Mouse (Mus musculus): ENCODE results near the gene Zfp13. TPM values are rescaled to one million over a fixed set of nuclear protein-coding genes. Genes with fewer than 3 reads are reported as not detected.
"Not testable (repeated sequence)": the region's sequence is repeated elsewhere in the genome, so short reads cannot be mapped to it uniquely, and the experiment has no call there.

The Zfp13 gene
- total RNA-seq, 2 experiments from 2014 or later = 26.0 to 26.4 TPM

- DNase-seq (ENCODE audit: low spot score in 2 of 2) = no peak
- intact Hi-C loops (cut with DNase I) = no loop called here
These were observed 59.2 kb downstream of the Zfp13 start for GRCm38 (mm10) chr17:23540106-23540505.

- no peak for DNase-seq (ENCODE audit: low spot score in 2 of 2)
- intact Hi-C loops (cut with DNase I) = no loop called here
These were observed 59.7 kb downstream of the Zfp13 start for GRCm38 (mm10) chr17:23539608-23540007.

DNA sequence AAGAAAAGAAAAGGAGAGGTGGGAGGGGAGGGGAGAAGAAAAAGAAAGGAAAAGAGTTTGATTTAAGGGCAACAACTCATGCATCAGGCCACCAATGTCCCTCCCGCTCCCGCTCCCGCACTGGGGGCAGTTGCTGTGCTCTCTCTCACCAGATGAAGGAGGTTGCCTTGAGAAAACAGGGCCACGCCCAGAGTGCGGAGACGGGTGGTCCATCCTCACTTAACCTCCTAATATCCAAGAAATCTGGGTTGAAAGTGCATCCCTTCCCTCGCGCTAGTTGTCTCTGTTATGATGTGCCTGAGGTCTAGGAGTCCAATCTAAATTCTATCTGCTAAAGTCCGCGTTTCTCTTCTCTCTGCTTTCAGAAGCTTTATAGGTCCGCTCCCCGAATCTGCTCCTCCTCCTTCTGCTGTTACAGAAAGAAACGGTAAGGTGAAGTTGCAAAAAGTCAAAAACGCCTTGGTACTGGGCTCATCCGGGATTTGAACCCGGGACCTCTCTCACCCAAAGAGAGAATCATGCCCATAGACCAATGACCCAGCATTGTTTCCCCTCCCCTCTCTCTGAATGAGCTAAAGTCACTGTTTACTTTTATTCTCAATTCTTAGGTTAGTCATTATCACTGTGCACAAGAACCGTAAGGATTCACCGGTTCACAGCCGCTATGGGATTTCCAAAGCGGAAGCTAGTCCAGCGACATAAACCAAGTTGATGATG lies 60.8 kb downstream of the Zfp13 start:
- DNase-seq (ENCODE audit: low spot score in 2 of 2) = peak in 1 of 2 experiments; percentile 4
- intact Hi-C loops (cut with DNase I) = no loop called here

GRCm38 (mm10) chr17:23537554-23538255 lies 61.6 kb downstream of the Zfp13 start:
- no peak for DNase-seq (ENCODE audit: low spot score in 2 of 2)
- intact Hi-C loops (cut with DNase I) = no loop called here

- intact Hi-C loops (cut with DNase I); DNase-seq (ENCODE audit: low spot score in 2 of 2): not testable (repeated sequence)
These were observed 64.1 kb downstream of the Zfp13 start for GRCm38 (mm10) chr17:23535046-23535788.

DNA sequence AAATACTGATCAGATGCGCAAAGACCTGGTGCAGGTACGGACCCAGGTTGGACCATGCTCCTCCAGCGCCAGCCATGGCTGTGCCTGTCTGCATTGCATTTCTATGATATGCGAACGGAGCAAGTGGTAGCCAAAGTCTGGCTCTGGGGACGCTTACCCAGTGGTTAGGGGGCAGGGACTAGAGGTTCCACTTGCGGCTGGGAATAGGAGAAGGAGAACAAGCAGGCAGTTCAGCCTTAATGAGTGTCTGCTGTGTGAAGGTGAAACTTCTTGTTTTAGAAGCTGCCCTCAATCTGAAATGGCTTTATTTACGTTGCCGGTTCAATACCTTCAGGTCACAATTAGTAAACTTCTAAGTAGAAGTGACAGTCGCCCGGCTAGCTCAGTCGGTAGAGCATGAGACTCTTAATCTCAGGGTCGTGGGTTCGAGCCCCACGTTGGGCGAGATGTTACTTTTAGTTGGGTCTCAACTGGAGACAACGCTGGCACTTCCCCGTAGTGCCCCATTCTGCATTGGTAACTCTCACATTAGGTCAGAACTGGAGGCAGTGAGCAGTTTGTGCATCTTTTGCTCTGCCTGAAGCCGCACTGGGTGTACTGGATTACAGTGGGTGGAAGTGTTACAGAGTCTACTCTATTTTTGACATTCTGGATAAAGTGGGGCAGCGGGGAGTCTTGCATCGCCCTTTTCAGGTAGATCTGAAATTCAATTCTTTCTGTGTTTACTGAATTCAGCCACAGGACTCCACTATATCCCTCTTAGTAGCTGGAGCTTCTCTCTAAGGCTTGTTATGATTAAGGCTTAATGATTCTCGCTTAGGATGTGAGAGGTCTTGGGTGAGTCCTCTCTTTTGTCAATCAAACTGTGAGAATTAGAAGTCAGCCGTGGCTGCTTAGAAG lies 65.4 kb downstream of the Zfp13 start:
- intact Hi-C loops (cut with DNase I); DNase-seq (ENCODE audit: low spot score in 2 of 2): not testable (repeated sequence)

DNA sequence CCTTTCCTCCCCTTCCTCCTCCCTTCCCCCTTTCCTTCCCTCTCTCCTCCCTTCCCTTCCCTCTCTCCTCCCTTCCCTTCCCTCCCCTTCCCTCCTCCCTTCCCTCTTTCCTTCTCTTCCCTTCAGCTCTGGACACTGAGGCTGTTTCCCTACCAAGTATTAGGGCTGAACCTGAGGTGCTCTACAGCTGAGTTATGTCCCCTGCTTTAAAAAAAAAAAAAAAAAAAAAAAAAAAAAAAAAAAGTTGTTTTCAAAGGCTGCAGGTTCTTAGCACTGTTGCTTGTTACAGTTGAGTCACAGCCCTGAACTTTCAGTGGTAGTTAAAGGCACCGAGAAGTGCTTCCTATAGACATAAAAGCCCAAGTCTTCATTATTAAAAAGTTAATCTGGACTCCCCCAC lies 67.9 kb downstream of the Zfp13 start:
- DNase-seq (ENCODE audit: low spot score in 2 of 2); intact Hi-C loops (cut with DNase I): not testable (repeated sequence)

Other genes with a start within 250 kb of the Zfp13 start
- gene Vmn2r116, start 214.9 kb downstream of the Zfp13 start, total RNA-seq (2021) = not detected
- gene Vmn2r117, start 119.8 kb downstream of the Zfp13 start, total RNA-seq (2021) = not detected
- 1 to 10 TPM; 6.0 to 6.8 TPM for gene Zfp213, start 35.2 kb downstream of the Zfp13 start, total RNA-seq (2021)
- gene Zscan10, start 1.4 kb upstream of the Zfp13 start, total RNA-seq (2021) = not detected
- under 1 TPM; 0.12 to 0.16 TPM for gene Mmp25, start 45.8 kb upstream of the Zfp13 start, total RNA-seq (2021)
- not detected for gene Bicdl2, start 61.0 kb upstream of the Zfp13 start, total RNA-seq (2021)
- gene Hcfc1r1, start 74.1 kb upstream of the Zfp13 start, total RNA-seq (2021) = 100 to 1,000 TPM; 126 to 137 TPM
- 1 to 10 TPM; 5.3 to 7.0 TPM for gene Thoc6, start 74.4 kb upstream of the Zfp13 start, total RNA-seq (2021)
- gene Tnfrsf12a, start 78.0 kb upstream of the Zfp13 start, total RNA-seq (2021) = 1 to 10 TPM; 8.8 to 9.9 TPM
- gene Cldn6, start 79.8 kb upstream of the Zfp13 start, total RNA-seq (2021) = not detected
- under 1 TPM in 1 of 2 experiments, not detected in 1; 0.30 TPM for gene Cldn9, start 84.5 kb upstream of the Zfp13 start, total RNA-seq (2021)
- under 1 TPM in 1 of 2 experiments, not detected in 1; 0.10 TPM for gene 1520401A03Rik, start 123.3 kb upstream of the Zfp13 start, total RNA-seq (2021)
- gene Pkmyt1, start 126.8 kb upstream of the Zfp13 start, total RNA-seq (2021) = 1 to 10 TPM; 4.1 to 4.7 TPM
- 10 to 100 TPM; 58.7 to 62.9 TPM for gene Paqr4, start 141.4 kb upstream of the Zfp13 start, total RNA-seq (2021)
- under 1 TPM; 0.48 to 0.81 TPM for gene Kremen2, start 146.3 kb upstream of the Zfp13 start, total RNA-seq (2021)
- gene Flywch1, start 172.1 kb upstream of the Zfp13 start, total RNA-seq (2021) = 100 to 1,000 TPM; 354 to 411 TPM
- gene Flywch2, start 186.6 kb upstream of the Zfp13 start, total RNA-seq (2021) = 10 to 100 TPM; 11.4 to 16.2 TPM
- 100 to 1,000 TPM; 420 to 743 TPM for gene Srrm2, start 191.0 kb upstream of the Zfp13 start, total RNA-seq (2021)
- 100 to 1,000 TPM; 330 to 406 TPM for gene Elob, start 229.6 kb upstream of the Zfp13 start, total RNA-seq (2021)
- not detected for gene Prss33, start 236.6 kb upstream of the Zfp13 start, total RNA-seq (2021)
- gene Prss32, start 244.4 kb upstream of the Zfp13 start, total RNA-seq (2021) = not detected
- gene Prss41, start 244.7 kb upstream of the Zfp13 start, total RNA-seq (2021) = 1 to 10 TPM; 1.5 to 1.6 TPM